Mouse (Mus musculus) forebrain, embryonic 16.5 days (tissue): Measurements from ENCODE around the gene Pptc7. TPM values are rescaled to one million over a fixed set of nuclear protein-coding genes. Genes with fewer than 3 reads are reported as not detected.

ENCODE experiments used
- ATAC-seq: fragments of 200-750 bp; cut with Nextera tagmentation; 2 replicates; pipeline ENCODE4 v1.8.0; 2017; ENCODE audit warnings: mild to moderate bottlenecking, moderate library complexity
- H3K27ac ChIP-seq: fragments of 300-500 bp; sonication (generic); 2 replicates; pipeline ENCODE4 v1.5.1; 2014; ENCODE audit warnings: low read length, control low read depth
- H3K27me3 ChIP-seq: fragments of 300-500 bp; sonication (generic); replicated peaks from 2 replicates; pipeline ENCODE4 v1.6.1; 2014; ENCODE audit warnings: low read length; ENCODE audit not compliant: control insufficient read depth, insufficient read depth
- H3K36me3 ChIP-seq: fragments of 300-500 bp; sonication (generic); 2 replicates; pipeline ENCODE4 v1.6.1; 2014; ENCODE audit not compliant: control insufficient read depth, insufficient read depth
- H3K4me1 ChIP-seq: fragments of 300-500 bp; sonication (generic); replicated peaks from 2 replicates; pipeline ENCODE4 v1.6.1; 2014; ENCODE audit warnings: low read length; ENCODE audit not compliant: control insufficient read depth, insufficient read depth
- H3K4me2 ChIP-seq: fragments of 300-500 bp; sonication (generic); 2 replicates; pipeline ENCODE4 v1.6.1; 2014; ENCODE audit warnings: mild to moderate bottlenecking, low read length, control low read depth
- H3K4me3 ChIP-seq: fragments of 300-500 bp; sonication (generic); replicated peaks from 2 replicates; pipeline ENCODE4 v1.5.1; 2014; ENCODE audit warnings: mild to moderate bottlenecking, low read length, control low read depth
- H3K9ac ChIP-seq: fragments of 300-500 bp; sonication (generic); replicated peaks from 2 replicates; pipeline ENCODE4 v1.6.1; 2014; ENCODE audit warnings: low read depth, low read length, control low read depth
- H3K9me3 ChIP-seq: fragments of 300-500 bp; sonication (generic); 2 replicates; pipeline ENCODE4 v1.6.1; 2016; ENCODE audit warnings: low read length; ENCODE audit not compliant: control insufficient read depth
- WGBS: fragments of 180-500 bp; shearing (Covaris S2); extraction: QIAGEN DNeasy Blood & Tissue Kit; methylation state at CpG from one replicate; pipeline ENCODE4 v1.1.7; 2014; 5-methylcytosine and 5-hydroxymethylcytosine counted together
- polyA plus RNA-seq: library from polyadenylated mRNA; unstranded; fragments of >200 nt; fragmentation: Nextera tagmentation; extraction: Ambion mirVana; gene quantifications from 2 replicates; pipeline ENCODE4 v1.2.1, GENCODE M21; 2015

The Pptc7 gene
- polyA plus RNA-seq = 8.2 and 8.5 TPM in 2 replicates

DNA sequence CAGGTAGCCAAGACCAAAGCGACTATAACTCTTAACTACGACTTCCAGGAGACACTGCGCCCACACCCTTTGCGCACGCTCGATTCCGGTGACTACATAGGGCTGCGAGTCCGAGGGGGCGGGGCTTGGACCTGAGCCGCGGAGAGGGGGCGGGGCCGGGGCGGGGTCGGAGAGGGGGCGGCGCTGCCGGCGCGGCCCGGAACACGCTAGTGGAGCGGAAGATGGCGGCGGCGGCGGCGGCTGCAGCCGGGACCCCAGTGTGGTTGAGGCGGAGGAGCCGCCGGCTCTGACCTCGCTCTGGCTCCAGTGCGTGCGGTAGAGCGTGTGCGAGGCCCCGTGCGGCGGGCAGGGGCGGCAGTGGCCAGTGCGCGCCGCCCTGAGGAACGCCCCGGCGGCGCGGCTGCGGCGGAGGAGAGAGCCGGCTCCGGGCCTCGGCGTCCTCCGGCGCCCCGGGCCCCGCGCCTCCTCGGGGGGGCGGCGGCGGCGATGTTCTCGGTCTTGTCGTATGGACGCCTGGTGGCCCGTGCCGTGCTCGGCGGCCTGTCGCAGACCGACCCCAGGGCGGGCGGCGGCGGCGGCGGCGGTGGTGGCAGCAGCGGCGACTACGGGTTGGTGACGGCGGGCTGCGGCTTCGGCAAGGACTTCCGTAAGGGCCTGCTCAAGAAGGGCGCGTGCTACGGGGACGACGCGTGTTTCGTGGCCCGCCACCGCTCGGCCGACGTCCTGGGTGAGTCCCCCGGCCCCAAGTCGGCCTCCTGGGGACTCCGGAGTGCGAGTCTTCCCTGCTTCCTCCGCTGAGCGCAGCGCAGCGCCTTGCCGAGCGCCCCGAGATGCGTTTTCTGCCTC, at the start of gene Pptc7:
Pptc7 (plus strand) TSS at position 183 of the 846 bp plus-strand sequence.
- no peaks in the 10 kb centered on the region; the same call in 1 of the 2 replicates for H3K36me3 ChIP-seq
- peaks cover 18% of the 10 kb centered on the region for H3K4me1 ChIP-seq
- no peaks in the 10 kb centered on the region for H3K27me3 ChIP-seq
- peak within 1 kb of the TSS; percentile 85 for H3K27ac ChIP-seq
- H3K9ac ChIP-seq = peak within 1 kb of the TSS; percentile 88
- peak within 1 kb of the TSS; percentile 80 for H3K4me3 ChIP-seq
- WGBS = 0% methylated on average over 97 of the region's 114 CpGs
- peak within 1 kb of the TSS; percentile 76 for H3K4me2 ChIP-seq
- H3K9me3 ChIP-seq = no peaks in the 10 kb centered on the region
- ATAC-seq = peak; percentile 95

DNA sequence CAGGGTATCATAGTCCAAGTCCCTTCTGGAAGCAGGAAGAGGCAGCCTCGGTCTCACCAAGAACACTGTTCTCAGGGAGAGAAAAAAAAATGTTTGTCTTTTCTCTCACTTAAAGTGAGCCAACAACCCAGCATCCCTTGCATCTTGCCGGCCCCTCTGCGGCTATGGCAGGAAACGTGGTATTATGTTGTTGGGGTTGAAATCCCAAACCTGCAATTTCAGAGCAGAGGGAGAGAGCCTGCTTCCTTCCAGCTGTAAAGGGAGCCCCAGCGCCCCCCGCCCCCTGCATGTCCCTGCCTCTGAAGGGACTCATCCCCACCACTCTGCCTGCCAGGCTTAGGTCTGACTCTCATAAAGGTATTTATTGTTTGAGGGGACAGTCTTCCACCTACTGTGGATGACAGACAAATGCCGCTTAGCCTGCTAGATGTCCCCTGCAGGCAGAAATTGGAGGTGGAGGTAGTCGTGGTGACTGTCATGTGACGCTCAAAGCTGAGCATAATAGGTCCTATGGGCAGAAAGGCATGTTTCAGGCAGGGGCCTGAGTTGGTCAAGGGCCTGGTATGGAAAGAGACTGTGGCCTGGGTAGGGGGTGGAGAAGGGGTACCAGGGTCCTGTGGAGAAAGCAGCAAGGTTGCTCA, 48.8 kb upstream of the Pptc7 start:
- Histone ChIP-seq H3K9me3 (no peaks in the 10 kb centered on the region), H3K4me3 (no peak overlapping the region), H3K9ac (no peak overlapping the region; the same call in 1 of the 2 replicates), H3K27ac (peak overlapping the region; percentile 40; the same call in 1 of the 2 replicates), H3K36me3 (no peaks in the 10 kb centered on the region), H3K4me2 (no peak overlapping the region), H3K27me3 (no peaks in the 10 kb centered on the region), H3K4me1 (peaks cover 15% of the 10 kb centered on the region)
- 61% methylated on average over 9 of the region's 9 CpGs for WGBS
- no peak; the same call in 1 of the 2 replicates for ATAC-seq

DNA sequence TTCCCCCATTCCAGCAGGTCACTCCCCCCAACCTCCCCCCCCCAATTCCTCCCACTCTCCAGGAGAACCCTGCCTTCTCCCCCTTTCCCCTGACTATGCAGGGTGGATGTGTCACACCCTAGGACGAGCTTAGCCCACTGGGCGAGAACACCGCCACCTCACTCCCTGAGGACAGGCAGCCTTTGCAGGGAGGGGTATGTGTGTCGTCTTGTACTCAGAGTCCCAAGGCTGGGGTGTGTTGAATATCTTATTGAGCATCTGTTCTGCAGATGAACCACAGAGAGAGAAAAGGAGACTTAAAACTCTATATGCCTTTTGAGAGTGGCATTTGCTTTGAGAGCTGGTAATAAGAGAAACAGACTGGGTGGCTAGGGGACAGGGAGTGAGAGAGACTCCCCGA, 47.0 kb upstream of the Pptc7 start:
- Histone ChIP-seq H3K4me2 (no peak overlapping the region), H3K9me3 (no peaks in the 10 kb centered on the region), H3K27me3 (no peaks in the 10 kb centered on the region), H3K27ac (no peak overlapping the region), H3K36me3 (no peaks in the 10 kb centered on the region), H3K4me1 (peaks cover 18% of the 10 kb centered on the region), H3K4me3 (no peak overlapping the region), H3K9ac (no peak overlapping the region)
- WGBS = 62% methylated on average over 5 of the region's 5 CpGs
- ATAC-seq = no peak

DNA sequence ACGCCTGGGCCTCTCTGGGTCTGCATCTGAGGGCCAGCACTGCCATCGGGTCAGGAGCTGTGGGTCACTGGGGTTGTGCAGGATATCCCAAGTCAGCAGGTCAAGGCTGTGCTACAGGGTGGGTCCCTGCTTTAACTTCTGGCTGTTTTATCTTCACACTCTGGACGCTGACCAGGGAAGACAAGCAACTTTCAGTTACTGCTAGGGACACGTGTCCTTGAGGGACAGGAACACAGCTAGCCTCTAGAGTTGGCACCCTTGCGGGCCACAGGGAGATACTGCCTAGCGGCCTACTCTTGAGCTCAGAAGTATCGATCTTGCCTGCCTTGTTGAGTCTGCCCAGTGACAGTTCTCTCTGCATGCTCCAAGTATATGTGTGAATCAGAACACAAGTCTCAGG, 44.5 kb upstream of the Pptc7 start:
- Histone ChIP-seq H3K9me3 (no peaks in the 10 kb centered on the region), H3K27me3 (no peaks in the 10 kb centered on the region), H3K4me3 (no peak overlapping the region), H3K27ac (no peak overlapping the region), H3K4me2 (no peak overlapping the region), H3K4me1 (peaks cover 31% of the 10 kb centered on the region), H3K9ac (no peak overlapping the region), H3K36me3 (no peaks in the 10 kb centered on the region)
- ATAC-seq = no peak
- WGBS = 89% methylated on average over 7 of the region's 7 CpGs

DNA sequence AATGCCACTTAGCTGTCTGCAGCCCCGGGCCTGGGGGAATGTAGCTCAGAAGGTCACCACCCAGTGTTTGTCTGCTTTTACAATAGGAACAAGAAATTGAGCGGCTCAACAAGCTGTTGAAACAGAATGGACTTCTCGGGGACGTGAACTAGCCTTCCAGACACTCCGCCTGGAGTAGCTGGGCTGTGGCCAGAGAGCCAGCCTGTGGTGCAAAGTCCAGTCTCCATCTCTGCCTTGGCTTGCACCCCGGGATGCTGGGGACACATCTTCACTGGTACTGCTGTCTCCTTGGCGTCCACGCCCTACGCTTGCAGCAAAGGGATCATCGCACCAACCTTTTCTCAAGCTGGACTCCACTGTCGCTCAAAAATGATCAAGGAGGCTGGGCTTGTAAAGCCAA, 43.6 kb upstream of the Pptc7 start:
- H3K36me3 ChIP-seq = no peaks in the 10 kb centered on the region
- no peak overlapping the region for H3K4me2 ChIP-seq
- no peak overlapping the region for H3K4me3 ChIP-seq
- WGBS = 79% methylated on average over 11 of the region's 11 CpGs
- no peaks in the 10 kb centered on the region for H3K9me3 ChIP-seq
- ATAC-seq = no peak
- H3K9ac ChIP-seq = no peak overlapping the region
- H3K27ac ChIP-seq = no peak overlapping the region
- peaks cover 29% of the 10 kb centered on the region for H3K4me1 ChIP-seq
- no peaks in the 10 kb centered on the region for H3K27me3 ChIP-seq

DNA sequence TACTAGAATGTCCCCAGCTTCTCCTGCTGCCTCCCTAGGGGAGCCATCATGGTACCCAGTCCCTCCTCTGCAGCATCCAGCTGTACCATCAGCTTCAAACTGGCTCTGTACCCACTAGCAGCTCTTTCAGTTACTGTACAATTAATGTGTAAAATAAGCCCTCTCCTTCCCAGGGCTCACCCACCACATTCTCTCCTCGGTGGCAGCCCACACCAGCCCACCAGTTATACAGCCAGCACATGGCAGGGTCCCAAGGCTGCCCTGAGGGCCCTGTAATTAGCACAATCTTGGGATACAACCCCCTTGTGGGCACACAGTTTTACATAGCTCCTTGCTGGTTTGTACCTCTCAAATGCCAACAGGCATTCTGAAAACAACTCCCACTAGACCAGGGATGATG, 43.2 kb upstream of the Pptc7 start:
- Histone ChIP-seq H3K9ac (no peak overlapping the region), H3K36me3 (no peaks in the 10 kb centered on the region), H3K9me3 (no peaks in the 10 kb centered on the region), H3K27me3 (no peaks in the 10 kb centered on the region), H3K4me3 (no peak overlapping the region), H3K4me1 (peaks cover 27% of the 10 kb centered on the region), H3K27ac (no peak overlapping the region), H3K4me2 (no peak overlapping the region)
- no peak for ATAC-seq
- WGBS = 45% methylated on average over 1 of the region's 1 CpGs

DNA sequence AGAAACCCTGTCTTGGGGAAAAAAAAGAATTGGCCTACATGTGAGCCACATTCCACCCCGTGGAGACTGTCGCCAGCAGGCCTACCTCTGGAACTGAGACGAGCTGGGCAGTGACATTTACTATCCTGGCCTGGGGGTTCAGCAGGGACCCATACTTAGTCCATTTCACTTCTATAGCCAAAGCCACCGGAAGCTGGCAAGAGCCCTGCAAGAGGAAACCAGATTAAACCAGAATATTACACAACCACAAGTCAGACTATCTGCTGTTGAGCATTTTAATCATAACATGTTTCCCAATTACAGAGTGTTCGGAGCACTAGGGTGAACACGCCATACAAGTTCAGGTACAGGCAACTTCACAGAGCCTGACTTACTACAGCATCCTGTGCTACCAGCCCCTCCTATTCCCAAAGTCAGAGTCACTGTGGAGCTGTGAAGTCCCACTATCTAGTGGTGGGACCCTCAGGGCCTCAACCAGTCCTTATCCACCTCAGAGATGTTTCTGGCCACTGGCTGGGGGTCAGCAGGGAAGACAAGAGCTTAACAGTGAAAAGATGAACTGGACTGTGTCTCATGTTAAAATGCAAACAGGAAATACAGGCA, 41.5 kb upstream of the Pptc7 start:
- H3K4me2 ChIP-seq = no peak overlapping the region
- ATAC-seq = no peak
- H3K27me3 ChIP-seq = no peaks in the 10 kb centered on the region
- H3K36me3 ChIP-seq = no peaks in the 10 kb centered on the region
- no peak overlapping the region for H3K27ac ChIP-seq
- no peak overlapping the region for H3K4me3 ChIP-seq
- WGBS = 88% methylated on average over 6 of the region's 6 CpGs
- H3K9me3 ChIP-seq = no peaks in the 10 kb centered on the region
- H3K4me1 ChIP-seq = peaks cover 26% of the 10 kb centered on the region
- no peak overlapping the region for H3K9ac ChIP-seq

DNA sequence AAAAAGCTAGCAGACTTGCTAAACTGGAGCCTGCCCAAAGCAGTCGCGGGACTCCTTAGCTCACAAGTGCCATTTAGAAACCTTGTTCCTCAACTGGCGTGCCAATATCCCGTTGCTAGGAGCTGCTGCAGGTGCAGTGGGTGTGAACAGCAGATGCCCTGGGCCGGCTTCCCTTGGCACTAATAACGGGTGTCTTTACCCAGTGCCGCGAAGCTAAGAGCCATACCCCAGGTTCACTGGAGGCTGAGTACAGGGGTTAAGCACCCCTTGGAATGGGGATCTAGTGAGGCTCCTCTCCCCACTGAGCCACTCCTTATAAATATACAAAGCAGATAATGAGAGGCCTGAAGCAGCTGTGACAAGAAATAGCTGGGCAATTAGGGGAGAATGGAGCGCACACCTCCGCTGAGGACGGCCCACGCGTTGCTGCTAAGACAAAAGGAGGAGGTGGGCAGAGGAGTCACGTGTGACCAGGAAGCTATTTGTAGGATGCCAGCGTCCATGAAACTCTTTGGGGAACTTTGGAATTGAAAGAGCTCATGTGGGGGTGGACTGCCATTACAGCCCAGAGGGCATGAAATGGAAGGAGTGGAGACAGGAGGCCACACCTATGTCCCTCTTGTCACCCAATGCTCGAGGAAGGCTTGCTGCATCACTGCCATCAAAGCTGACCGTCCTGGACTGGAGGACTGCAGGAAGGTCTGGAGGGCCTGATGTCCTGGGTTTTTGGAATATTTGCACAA, 40.2 kb upstream of the Pptc7 start:
- peak; percentile 50; the same call in 1 of the 2 replicates for ATAC-seq
- Histone ChIP-seq H3K4me1 (peaks cover 26% of the 10 kb centered on the region), H3K36me3 (peaks cover 3% of the 10 kb centered on the region; the same call in 1 of the 2 replicates), H3K27ac (0 out of 2 replicates have a peak overlapping the region, but pooled peaks have one; percentile 22), H3K4me3 (no peak overlapping the region), H3K9me3 (no peaks in the 10 kb centered on the region), H3K27me3 (no peaks in the 10 kb centered on the region), H3K4me2 (no peak overlapping the region), H3K9ac (no peak overlapping the region)
- 36% methylated on average over 17 of the region's 17 CpGs for WGBS
